Mouse (Mus musculus): ENCODE results near the gene Gmpr2. TPM values are rescaled to one million over a fixed set of nuclear protein-coding genes. Genes with fewer than 3 reads are reported as not detected.

Gmpr2 gene
- total RNA-seq, 2 experiments from 2014 or later: 26.0 to 26.1 TPM

GRCm38 (mm10) chr14:55721076-55721475 is 49.3 kb downstream of the Gmpr2 start:
- Histone ChIP-seq H3K4me3 (peak overlapping the region; percentile 77), H3K27ac (no peak overlapping the region; the same call in 1 of the 2 replicates)
- DNase-seq (ENCODE audit: low spot score in 2 of 2): no peak
- no peak for TF ChIP-seq CTCF (conservative IDR thresholded peaks at IDR 0.05)

DNA sequence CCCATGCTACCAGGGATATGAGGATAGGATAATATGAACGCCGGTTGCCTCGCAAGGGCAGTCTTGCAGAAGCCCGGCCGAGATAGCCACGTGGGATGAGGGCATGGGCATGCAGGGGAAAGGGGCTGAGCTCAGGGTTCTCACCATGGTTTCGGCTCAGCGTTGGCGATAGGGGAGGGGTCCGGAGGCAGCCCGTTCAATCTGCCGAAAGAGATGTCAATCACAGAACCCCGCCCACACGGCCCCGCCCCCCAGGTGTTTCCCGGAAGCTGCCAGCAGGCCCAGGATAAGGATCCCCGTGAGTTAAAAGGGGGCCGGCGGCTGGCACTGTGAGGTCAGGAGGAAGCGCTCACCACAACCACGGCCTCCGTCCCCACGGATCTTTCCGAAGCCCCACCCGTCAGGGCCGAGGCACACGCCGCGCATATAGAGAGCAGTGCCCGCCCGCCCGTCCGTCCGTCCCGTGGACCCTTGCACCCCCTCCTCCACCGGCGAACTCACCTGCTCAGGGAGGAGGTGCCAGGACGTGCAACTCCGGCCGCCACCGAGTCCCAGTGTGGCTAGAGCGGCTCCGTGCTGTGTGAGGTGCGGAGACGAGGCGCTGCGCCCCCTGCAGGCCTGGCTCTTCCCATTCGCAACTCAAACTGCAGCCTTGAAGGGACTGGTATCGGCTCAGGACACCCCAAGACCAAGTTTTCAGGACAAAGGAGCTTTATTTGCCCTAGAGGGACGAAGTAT is 50.1 kb downstream of the Gmpr2 start, which contains the start of gene Rabggta:
Rabggta (minus strand) TSS at position 564 of the 738 bp plus-strand sequence.
- peak within 1 kb of the TSS; percentile 93 for H3K27ac ChIP-seq
- DNase-seq (ENCODE audit: low spot score in 2 of 2): peak; percentile 92 to 95
- peak within 1 kb of the TSS; percentile 77 for H3K4me3 ChIP-seq
- peak; percentile 88 for TF ChIP-seq CTCF (conservative IDR thresholded peaks at IDR 0.05)

GRCm38 (mm10) chr14:55722438-55722945 is 50.8 kb downstream of the Gmpr2 start:
- TF ChIP-seq CTCF (conservative IDR thresholded peaks at IDR 0.05): no peak
- H3K27ac ChIP-seq: peak overlapping the region; percentile 93; the same call in 1 of the 2 replicates
- H3K4me3 ChIP-seq: peak overlapping the region; percentile 77; the same call in 1 of the 2 replicates
- no peak for DNase-seq (ENCODE audit: low spot score in 2 of 2)

DNA sequence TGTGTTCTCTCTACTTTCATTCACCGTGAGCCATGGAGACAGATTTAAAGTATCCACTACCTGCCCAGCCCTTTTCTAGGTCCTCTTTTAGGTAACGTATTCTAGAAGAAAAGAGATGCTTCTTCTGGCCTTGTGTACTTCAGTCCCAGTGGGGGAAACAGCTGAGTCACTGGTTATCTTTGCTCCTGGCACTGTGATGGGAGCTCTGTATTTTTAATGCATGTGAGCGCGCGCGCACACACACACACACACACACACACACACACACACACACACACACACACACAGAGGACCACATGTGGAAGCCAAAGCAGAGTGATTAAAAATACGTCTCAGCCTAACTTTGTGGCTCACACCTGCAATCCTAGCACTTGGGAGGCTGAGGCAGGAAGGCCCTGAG is 51.7 kb downstream of the Gmpr2 start:
- H3K4me3 ChIP-seq: no peak overlapping the region
- no peak for DNase-seq (ENCODE audit: low spot score in 2 of 2)
- no peak for TF ChIP-seq CTCF (conservative IDR thresholded peaks at IDR 0.05)
- no peak overlapping the region for H3K27ac ChIP-seq

DNA sequence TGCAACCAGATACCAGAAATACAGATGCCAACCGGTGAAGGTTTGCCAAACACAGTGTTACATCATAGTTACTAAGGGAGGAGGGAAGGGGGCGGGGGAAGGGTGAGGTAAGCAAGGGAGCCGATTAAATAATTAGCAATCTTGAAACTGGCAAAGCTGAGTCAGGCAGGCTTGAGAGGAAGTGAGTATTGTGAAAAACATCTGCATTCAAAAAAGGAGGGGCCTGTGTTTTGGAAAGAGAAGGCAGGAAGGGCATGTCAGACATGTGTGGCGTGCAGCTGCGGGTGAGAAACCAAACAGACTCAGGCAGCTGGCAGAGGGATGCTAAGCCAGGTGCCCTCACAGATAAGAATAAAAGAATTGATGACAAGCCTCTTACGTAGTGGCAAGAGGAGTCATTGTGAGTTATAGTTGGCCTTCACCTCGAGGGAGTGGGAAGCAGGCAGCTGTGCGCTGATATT is 52.7 kb downstream of the Gmpr2 start:
- Histone ChIP-seq H3K4me3 (no peak overlapping the region), H3K27ac (no peak overlapping the region)
- DNase-seq (ENCODE audit: low spot score in 2 of 2): no peak
- TF ChIP-seq CTCF (conservative IDR thresholded peaks at IDR 0.05): no peak

GRCm38 (mm10) chr14:55726261-55726660 is 54.5 kb downstream of the Gmpr2 start:
- no peak for DNase-seq (ENCODE audit: low spot score in 2 of 2)
- no peak for TF ChIP-seq CTCF (conservative IDR thresholded peaks at IDR 0.05)
- Histone ChIP-seq H3K4me3 (no peak overlapping the region), H3K27ac (no peak overlapping the region)

DNA sequence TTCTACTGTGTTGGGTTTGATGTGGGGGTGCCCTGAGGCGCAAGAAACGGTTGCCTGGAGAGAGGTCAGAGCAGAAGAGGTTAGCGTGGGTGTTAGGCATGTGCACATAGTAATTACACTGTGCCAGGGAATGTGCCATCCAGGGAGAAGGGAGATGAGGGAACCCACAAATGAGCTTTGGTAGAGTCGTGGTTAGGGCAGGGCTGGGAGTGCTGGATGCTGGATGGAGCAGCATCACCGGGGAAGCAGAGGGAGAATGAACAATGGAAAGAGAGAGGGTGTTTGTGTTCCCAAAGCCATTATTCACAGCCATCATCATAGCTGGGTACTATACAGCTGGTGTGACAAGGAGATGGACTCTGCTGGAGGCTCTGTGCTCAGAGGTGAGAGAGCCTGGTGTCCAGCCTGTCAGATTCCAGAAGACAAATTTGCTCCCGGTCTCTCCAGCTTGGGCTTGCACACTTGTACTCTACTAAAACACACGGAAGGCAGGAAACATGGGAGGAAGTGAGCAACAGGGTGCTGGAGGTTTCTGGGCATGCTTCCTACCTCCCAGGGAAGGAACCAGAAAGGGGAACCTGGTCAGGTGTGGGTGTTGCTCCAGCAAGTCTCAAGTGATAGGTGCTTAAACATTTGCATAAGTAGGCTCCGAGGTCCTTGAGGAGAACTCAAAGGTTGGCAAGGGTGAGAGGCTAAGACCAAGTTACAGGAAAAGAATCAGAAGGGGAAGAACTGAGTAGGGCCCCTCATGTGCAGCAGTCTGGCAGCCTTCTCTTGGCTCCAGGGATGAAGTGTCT is 56.3 kb downstream of the Gmpr2 start:
- H3K27ac ChIP-seq: no peak overlapping the region
- TF ChIP-seq CTCF (conservative IDR thresholded peaks at IDR 0.05): no peak
- no peak overlapping the region for H3K4me3 ChIP-seq
- no peak for DNase-seq (ENCODE audit: low spot score in 2 of 2)

Other genes with a start within 250 kb of the Gmpr2 start
- gene Dhrs4, start 193.2 kb upstream of the Gmpr2 start, total RNA-seq (2021): 10 to 100 TPM; 18.6 to 23.7 TPM
- 10 to 100 TPM; 57.9 to 64.4 TPM for gene Carmil3, start 181.3 kb upstream of the Gmpr2 start, total RNA-seq (2021)
- gene Cpne6, start 161.5 kb upstream of the Gmpr2 start, total RNA-seq (2021): 100 to 1,000 TPM; 723 to 730 TPM
- gene Nrl, start 147.0 kb upstream of the Gmpr2 start, total RNA-seq (2021): 1 to 10 TPM; 2.2 to 3.6 TPM
- gene Pck2, start 131.7 kb upstream of the Gmpr2 start, total RNA-seq (2021): 10 to 100 TPM; 45.0 to 47.6 TPM
- gene Dcaf11, start 111.9 kb upstream of the Gmpr2 start, total RNA-seq (2021): 10 to 100 TPM; 84.2 to 87.6 TPM
- gene A730061H03Rik, start 111.5 kb upstream of the Gmpr2 start, total RNA-seq (2021): under 1 TPM in 1 of 2 experiments, not detected in 1; 0.92 TPM
- not detected for gene Fitm1, start 96.3 kb upstream of the Gmpr2 start, total RNA-seq (2021)
- 10 to 100 TPM; 55.5 to 61.2 TPM for gene Psme1, start 93.8 kb upstream of the Gmpr2 start, total RNA-seq (2021)
- 10 to 100 TPM; 43.5 to 49.7 TPM for gene Emc9, start 86.6 kb upstream of the Gmpr2 start, total RNA-seq (2021)
- 10 to 100 TPM; 45.2 to 60.4 TPM for gene Psme2, start 80.8 kb upstream of the Gmpr2 start, total RNA-seq (2021)
- gene Rnf31, start 80.2 kb upstream of the Gmpr2 start, total RNA-seq (2021): 10 to 100 TPM; 46.3 to 47.0 TPM
- 10 to 100 TPM; 11.6 to 12.1 TPM for gene Irf9, start 68.4 kb upstream of the Gmpr2 start, total RNA-seq (2021)
- 1 to 10 TPM; 1.9 to 2.5 TPM for gene Rec8, start 53.9 kb upstream of the Gmpr2 start, total RNA-seq (2021)
- gene Ipo4, start 36.0 kb upstream of the Gmpr2 start, total RNA-seq (2021): 100 to 1,000 TPM; 139 to 142 TPM
- gene Gm49378, start 34.0 kb upstream of the Gmpr2 start, total RNA-seq (2021): 1 to 10 TPM; 2.6 to 6.5 TPM
- 10 to 100 TPM; 40.4 to 45.8 TPM for gene Tm9sf1, start 28.1 kb upstream of the Gmpr2 start, total RNA-seq (2021)
- gene Tssk4, start 21.8 kb upstream of the Gmpr2 start, total RNA-seq (2021): 1 to 10 TPM in 1 of 2 experiments, under 1 TPM in 1; 0.96 to 1.6 TPM
- gene Mdp1, start 11.4 kb upstream of the Gmpr2 start, total RNA-seq (2021): 10 to 100 TPM; 51.2 to 55.4 TPM
- gene Nedd8, start 183 bp downstream of the Gmpr2 start, total RNA-seq (2021): 100 to 1,000 TPM; 301 to 309 TPM
- 10 to 100 TPM; 15.2 to 16.2 TPM for gene Tinf2, start 9.9 kb downstream of the Gmpr2 start, total RNA-seq (2021)
- not detected for gene Tgm1, start 42.0 kb downstream of the Gmpr2 start, total RNA-seq (2021)
- 10 to 100 TPM; 44.9 to 49.5 TPM for gene Rabggta, start 50.3 kb downstream of the Gmpr2 start, total RNA-seq (2021)
- gene Dhrs1, start 73.7 kb downstream of the Gmpr2 start, total RNA-seq (2021): 10 to 100 TPM; 82.4 to 91.1 TPM
- gene Nop9, start 73.8 kb downstream of the Gmpr2 start, total RNA-seq (2021): 10 to 100 TPM; 11.8 to 13.1 TPM
- 1 to 10 TPM; 1.4 to 1.6 TPM for gene Cideb, start 86.5 kb downstream of the Gmpr2 start, total RNA-seq (2021)
- gene Ltb4r2, start 89.5 kb downstream of the Gmpr2 start, total RNA-seq (2021): under 1 TPM in 1 of 2 experiments, not detected in 1; 0.22 TPM
- not detected for gene Ltb4r1, start 94.0 kb downstream of the Gmpr2 start, total RNA-seq (2021)
- 1 to 10 TPM; 4.4 to 5.6 TPM for gene Adcy4, start 112.2 kb downstream of the Gmpr2 start, total RNA-seq (2021)
- gene Ripk3, start 116.9 kb downstream of the Gmpr2 start, total RNA-seq (2021): 1 to 10 TPM; 1.2 to 2.9 TPM
- gene Nfatc4, start 151.2 kb downstream of the Gmpr2 start, total RNA-seq (2021): 1 to 10 TPM; 2.6 TPM
- 1 to 10 TPM; 7.9 to 8.9 TPM for gene Nynrin, start 182.1 kb downstream of the Gmpr2 start, total RNA-seq (2021)
- under 1 TPM; 0.32 to 0.54 TPM for gene Cbln3, start 212.5 kb downstream of the Gmpr2 start, total RNA-seq (2021)
- gene Khnyn, start 213.0 kb downstream of the Gmpr2 start, total RNA-seq (2021): 10 to 100 TPM; 13.2 to 14.7 TPM
- 10 to 100 TPM; 63.5 to 78.7 TPM for gene Sdr39u1, start 228.4 kb downstream of the Gmpr2 start, total RNA-seq (2021)